In genomic region chr6:28853164-28853563, GRCm38 (mm10) we compare ENCODE assay signal across 11 mouse cellular contexts. TPM values are rescaled to one million over a fixed set of nuclear protein-coding genes. Genes with fewer than 3 reads are reported as not detected.
DNase-seq lines count a peak whose midpoint lies in the region; ATAC-seq and TF ChIP-seq lines count a peak whose summit lies in the region.
"Had no signal": no experiment of that assay in that cellular context is flagged by ENCODE, and none has a peak within 500 bp of the region (broad histone marks: within the 10 kb centered on the region; RNA-seq: fewer than 3 reads in every experiment).

No protein-coding gene starts in this region.

- no peaks in the 10 kb centered on the region for H3K27me3 ChIP-seq in lung, embryonic 14.5 days (ENCODE audit: insufficient read depth, low read length)
- no peaks in the 10 kb centered on the region for H3K27me3 ChIP-seq in forebrain, embryonic 14.5 days (replicated peaks; ENCODE audit: control insufficient read depth, insufficient read depth, low read length)
- H3K27me3 ChIP-seq in limb, embryonic 10.5 days (ENCODE audit: low read depth, poor library complexity, severe bottlenecking): peaks cover 7% of the 10 kb centered on the region; the same call in 1 of the 2 replicates
- no peaks in the 10 kb centered on the region for H3K27me3 ChIP-seq in neural tube, embryonic 14.5 days (ENCODE audit: control insufficient read depth, insufficient read depth, low read length)

- peaks cover 4% of the 10 kb centered on the region; the same call in 1 of the 2 replicates for H3K36me3 ChIP-seq in lung, embryonic 14.5 days (ENCODE audit: insufficient read depth)
- no peaks in the 10 kb centered on the region for H3K36me3 ChIP-seq in forebrain, embryonic 14.5 days (ENCODE audit: control insufficient read depth, insufficient read depth, low read length)
- no peaks in the 10 kb centered on the region for H3K36me3 ChIP-seq in limb, embryonic 10.5 days
- H3K36me3 ChIP-seq in neural tube, embryonic 14.5 days (ENCODE audit: control insufficient read depth, insufficient read depth, low read length): no peaks in the 10 kb centered on the region

- no peak overlapping the region for H3K9ac ChIP-seq in lung, embryonic 14.5 days
- H3K9ac ChIP-seq in forebrain, embryonic 14.5 days (ENCODE audit: low read length): no peak overlapping the region
- H3K9ac ChIP-seq in neural tube, embryonic 14.5 days (replicated peaks; ENCODE audit: low read depth, low read length): no peak overlapping the region

- WGBS in lung, embryonic 14.5 days: 38% methylated on average over 3 of the region's 3 CpGs
- WGBS in forebrain, embryonic 14.5 days: 7% methylated on average over 3 of the region's 3 CpGs
- 42% methylated on average over 3 of the region's 3 CpGs for WGBS in limb, embryonic 10.5 days
- 16% methylated on average over 3 of the region's 3 CpGs for WGBS in neural tube, embryonic 14.5 days

- TF ChIP-seq CTCF in lung, embryonic 14.5 days (IDR thresholded peaks at IDR 0.05; ENCODE audit: low read depth): no peak

- no peak overlapping the region for H3K4me2 ChIP-seq in lung, embryonic 14.5 days
- no peak overlapping the region for H3K4me2 ChIP-seq in forebrain, embryonic 14.5 days (ENCODE audit: low read length)
- no peak overlapping the region for H3K4me2 ChIP-seq in neural tube, embryonic 14.5 days (ENCODE audit: low read depth, low read length)

- no peaks in the 10 kb centered on the region for H3K9me3 ChIP-seq in lung, embryonic 14.5 days (ENCODE audit: low read depth, low read length)
- no peaks in the 10 kb centered on the region for H3K9me3 ChIP-seq in forebrain, embryonic 14.5 days (replicated peaks; ENCODE audit: control insufficient read depth, low read length)
- H3K9me3 ChIP-seq in limb, embryonic 10.5 days (replicated peaks): no peaks in the 10 kb centered on the region
- no peaks in the 10 kb centered on the region for H3K9me3 ChIP-seq in neural tube, embryonic 14.5 days (ENCODE audit: control insufficient read depth, low read length)

- H3K27ac ChIP-seq in lung, embryonic 14.5 days (ENCODE audit: low read depth): peak overlapping the region; percentile 18; the same call in 1 of the 2 replicates
- H3K27ac ChIP-seq in forebrain, embryonic 14.5 days (ENCODE audit: low read depth, low read length): peak overlapping the region; percentile 48; the same call in 1 of the 2 replicates
- H3K27ac ChIP-seq in limb, embryonic 10.5 days: peak overlapping the region; percentile 39; the same call in 1 of the 2 replicates
- H3K27ac ChIP-seq in neural tube, embryonic 14.5 days (ENCODE audit: low read depth, low read length): peak overlapping the region; percentile 40; the same call in 1 of the 2 replicates

- 0 out of 2 replicates have a peak, but pooled peaks cover 5% of the 10 kb centered on the region for H3K4me1 ChIP-seq in lung, embryonic 14.5 days (ENCODE audit: insufficient read depth)
- H3K4me1 ChIP-seq in forebrain, embryonic 14.5 days (ENCODE audit: control insufficient read depth, insufficient read depth, low read length): peaks cover 29% of the 10 kb centered on the region
- peaks cover 64% of the 10 kb centered on the region for H3K4me1 ChIP-seq in limb, embryonic 10.5 days
- H3K4me1 ChIP-seq in neural tube, embryonic 14.5 days (ENCODE audit: control insufficient read depth, insufficient read depth, low read length): peaks cover 37% of the 10 kb centered on the region

- DNase-seq in lung, embryonic 14.5 days: no peak
- DNase-seq in lung, postnatal 14 days: no peak
- peak; percentile 75 for DNase-seq in forebrain, embryonic 14.5 days (ENCODE audit: low spot score)
- no peak for DNase-seq in limb, embryonic 10.5 days (ENCODE audit: low spot score)
- DNase-seq in testis, postnatal 14 days (ENCODE audit: low spot score): no peak
- DNase-seq in adrenal gland, adult 2 months: no peak
- DNase-seq: kidney, adult 8-10 months; liver; lung, postnatal 10 days; right cerebral cortex, postnatal 14 days had no signal

- H3K4me3 ChIP-seq in lung, embryonic 14.5 days (ENCODE audit: low read depth, low read length): no peak overlapping the region
- H3K4me3 ChIP-seq in forebrain, embryonic 14.5 days (ENCODE audit: low read depth, low read length): no peak overlapping the region
- H3K4me3 ChIP-seq in limb, embryonic 10.5 days: no peak overlapping the region
- no peak overlapping the region for H3K4me3 ChIP-seq in neural tube, embryonic 14.5 days (ENCODE audit: low read depth, low read length)

- no peak for ATAC-seq in lung, embryonic 14.5 days (ENCODE audit: insufficient read depth)
- ATAC-seq in forebrain, embryonic 14.5 days: peak; percentile 70
- ATAC-seq in neural tube, embryonic 14.5 days (ENCODE audit: low read depth): no peak

RNA-seq across cellular contexts. Expression of gene Lrrc4, which starts 21.6 kb away (rescaled TPM):
- polyA plus RNA-seq in lung, embryonic 14.5 days (2014; fragmentation: Nextera tagmentation; extraction: Ambion mirVana): 0.47 and 0.63 TPM in 2 replicates
- 5.8 and 7.6 TPM in 2 replicates for polyA plus RNA-seq in forebrain, embryonic 14.5 days (2014; fragmentation: Nextera tagmentation; extraction: Ambion mirVana)
- polyA plus RNA-seq in limb, embryonic 10.5 days (2016; fragmentation: Nextera tagmentation; extraction: Ambion mirVana): 0.16 and 0.36 TPM in 2 replicates
- 9.7 and 11.5 TPM in 2 replicates for polyA plus RNA-seq in neural tube, embryonic 14.5 days (2014; fragmentation: Nextera tagmentation; extraction: Ambion mirVana)
- 1 to 10 TPM; 5.6 to 8.1 TPM for total RNA-seq in adrenal gland, adult 2 months (2021)
- polyA plus RNA-seq in adrenal gland, adult 2 months (2012; rRNA removed): 3.6 and 6.1 TPM in 2 replicates
